Mouse (Mus musculus): ENCODE results near the gene Srl. TPM values are rescaled to one million over a fixed set of nuclear protein-coding genes. Genes with fewer than 3 reads are reported as not detected.

Gene Srl
- polyA plus RNA-seq, 1 experiment from 2014 or later = 5.3 TPM

GRCm38 (mm10) chr16:4464529-4465089 lies 77.0 kb downstream of the Srl start:
- H3K4me1 ChIP-seq (replicated peaks) = peaks cover 5% of the 10 kb centered on the region; the same call in 1 of the 2 replicates
- WGBS (ENCODE audit: insufficient replicate concordance) = 45% methylated on average over 9 of the region's 9 CpGs
- H3K27me3 ChIP-seq = no peaks in the 10 kb centered on the region
- no peak for ATAC-seq (ENCODE audit: insufficient read depth)
- no peaks in the 10 kb centered on the region for H3K36me3 ChIP-seq (replicated peaks)
- no peak overlapping the region for H3K4me3 ChIP-seq (replicated peaks)
- no peak overlapping the region for H3K4me2 ChIP-seq
- no peak overlapping the region for H3K27ac ChIP-seq (replicated peaks)
- H3K9me3 ChIP-seq (replicated peaks) = no peaks in the 10 kb centered on the region
- H3K9ac ChIP-seq = no peak overlapping the region

GRCm38 (mm10) chr16:4457927-4458326 lies 83.7 kb downstream of the Srl start:
- no peak overlapping the region for H3K4me3 ChIP-seq (replicated peaks)
- ATAC-seq (ENCODE audit: insufficient read depth) = no peak
- no peak overlapping the region for H3K9ac ChIP-seq
- H3K4me2 ChIP-seq = no peak overlapping the region
- 43% methylated on average over 3 of the region's 3 CpGs for WGBS (ENCODE audit: insufficient replicate concordance)
- H3K9me3 ChIP-seq (replicated peaks) = no peaks in the 10 kb centered on the region
- no peaks in the 10 kb centered on the region for H3K4me1 ChIP-seq (replicated peaks)
- no peak overlapping the region for H3K27ac ChIP-seq (replicated peaks)
- no peaks in the 10 kb centered on the region for H3K36me3 ChIP-seq (replicated peaks)
- H3K27me3 ChIP-seq = peaks cover 8% of the 10 kb centered on the region

GRCm38 (mm10) chr16:4456391-4456790 lies 85.2 kb downstream of the Srl start:
- peaks cover 8% of the 10 kb centered on the region for H3K27me3 ChIP-seq
- no peak overlapping the region for H3K9ac ChIP-seq
- H3K4me1 ChIP-seq (replicated peaks) = no peaks in the 10 kb centered on the region
- no peaks in the 10 kb centered on the region for H3K36me3 ChIP-seq (replicated peaks)
- H3K27ac ChIP-seq (replicated peaks) = no peak overlapping the region
- H3K9me3 ChIP-seq (replicated peaks) = no peaks in the 10 kb centered on the region
- WGBS (ENCODE audit: insufficient replicate concordance) = 60% methylated on average over 5 of the region's 5 CpGs
- H3K4me3 ChIP-seq (replicated peaks) = no peak overlapping the region
- H3K4me2 ChIP-seq = no peak overlapping the region
- no peak for ATAC-seq (ENCODE audit: insufficient read depth)

GRCm38 (mm10) chr16:4455693-4456092 lies 85.9 kb downstream of the Srl start:
- no peak for ATAC-seq (ENCODE audit: insufficient read depth)
- Histone ChIP-seq H3K4me2 (no peak overlapping the region), H3K27ac (replicated peaks) (no peak overlapping the region), H3K4me3 (replicated peaks) (no peak overlapping the region), H3K36me3 (replicated peaks) (no peaks in the 10 kb centered on the region), H3K27me3 (peaks cover 8% of the 10 kb centered on the region), H3K9ac (no peak overlapping the region), H3K4me1 (replicated peaks) (no peaks in the 10 kb centered on the region), H3K9me3 (replicated peaks) (no peaks in the 10 kb centered on the region)
- 38% methylated on average over 4 of the region's 4 CpGs for WGBS (ENCODE audit: insufficient replicate concordance)

GRCm38 (mm10) chr16:4454563-4454962 lies 87.1 kb downstream of the Srl start:
- WGBS (ENCODE audit: insufficient replicate concordance) = 66% methylated on average over 7 of the region's 7 CpGs
- no peak overlapping the region for H3K27ac ChIP-seq (replicated peaks)
- no peak for ATAC-seq (ENCODE audit: insufficient read depth)

GRCm38 (mm10) chr16:4449418-4449817 lies 92.2 kb downstream of the Srl start:
- H3K36me3 ChIP-seq (replicated peaks) = no peaks in the 10 kb centered on the region
- no peak for ATAC-seq (ENCODE audit: insufficient read depth)
- H3K27me3 ChIP-seq = 0 out of 2 replicates have a peak, but pooled peaks cover 13% of the 10 kb centered on the region
- WGBS (ENCODE audit: insufficient replicate concordance) = 67% methylated on average over 6 of the region's 6 CpGs
- H3K9ac ChIP-seq = no peak overlapping the region
- H3K4me1 ChIP-seq (replicated peaks) = no peaks in the 10 kb centered on the region
- no peaks in the 10 kb centered on the region for H3K9me3 ChIP-seq (replicated peaks)
- H3K4me2 ChIP-seq = no peak overlapping the region
- no peak overlapping the region for H3K27ac ChIP-seq (replicated peaks)
- H3K4me3 ChIP-seq (replicated peaks) = no peak overlapping the region

More at GRCm38 (mm10) chr16:4454563-4454962, 87.1 kb downstream of the Srl start:
- Histone ChIP-seq H3K9me3 (replicated peaks) (no peaks in the 10 kb centered on the region), H3K4me3 (replicated peaks) (no peak overlapping the region), H3K27me3 (peaks cover 11% of the 10 kb centered on the region), H3K9ac (no peak overlapping the region), H3K36me3 (replicated peaks) (no peaks in the 10 kb centered on the region), H3K4me2 (no peak overlapping the region), H3K4me1 (replicated peaks) (no peaks in the 10 kb centered on the region)

GRCm38 (mm10) chr16:4448235-4448634 lies 93.4 kb downstream of the Srl start:
- 50% methylated on average over 9 of the region's 9 CpGs for WGBS (ENCODE audit: insufficient replicate concordance)
- Histone ChIP-seq H3K27me3 (0 out of 2 replicates have a peak, but pooled peaks cover 7% of the 10 kb centered on the region), H3K27ac (replicated peaks) (no peak overlapping the region), H3K4me1 (replicated peaks) (no peaks in the 10 kb centered on the region), H3K9ac (no peak overlapping the region), H3K36me3 (replicated peaks) (no peaks in the 10 kb centered on the region), H3K9me3 (replicated peaks) (no peaks in the 10 kb centered on the region), H3K4me3 (replicated peaks) (no peak overlapping the region), H3K4me2 (no peak overlapping the region)
- ATAC-seq (ENCODE audit: insufficient read depth) = no peak

GRCm38 (mm10) chr16:4446395-4446794 lies 95.2 kb downstream of the Srl start:
- H3K27me3 ChIP-seq = 0 out of 2 replicates have a peak, but pooled peaks cover 7% of the 10 kb centered on the region
- WGBS (ENCODE audit: insufficient replicate concordance) = 39% methylated on average over 4 of the region's 4 CpGs
- no peak overlapping the region for H3K27ac ChIP-seq (replicated peaks)
- no peaks in the 10 kb centered on the region for H3K4me1 ChIP-seq (replicated peaks)
- no peak overlapping the region for H3K4me2 ChIP-seq
- ATAC-seq (ENCODE audit: insufficient read depth) = no peak
- H3K4me3 ChIP-seq (replicated peaks) = no peak overlapping the region
- no peak overlapping the region for H3K9ac ChIP-seq
- H3K36me3 ChIP-seq (replicated peaks) = no peaks in the 10 kb centered on the region
- H3K9me3 ChIP-seq (replicated peaks) = no peaks in the 10 kb centered on the region

- no peak for ATAC-seq (ENCODE audit: insufficient read depth)
- Histone ChIP-seq H3K4me1 (replicated peaks) (no peaks in the 10 kb centered on the region), H3K9ac (no peak overlapping the region), H3K27me3 (0 out of 2 replicates have a peak, but pooled peaks cover 4% of the 10 kb centered on the region), H3K9me3 (replicated peaks) (no peaks in the 10 kb centered on the region), H3K4me2 (no peak overlapping the region), H3K36me3 (replicated peaks) (no peaks in the 10 kb centered on the region), H3K27ac (replicated peaks) (no peak overlapping the region), H3K4me3 (replicated peaks) (no peak overlapping the region)
- 66% methylated on average over 1 of the region's 1 CpGs for WGBS (ENCODE audit: insufficient replicate concordance)
Measured at GRCm38 (mm10) chr16:4444378-4444777, 97.2 kb downstream of the Srl start.

GRCm38 (mm10) chr16:4439302-4440066 lies 102.1 kb downstream of the Srl start:
- no peaks in the 10 kb centered on the region for H3K4me1 ChIP-seq (replicated peaks)
- no peak overlapping the region for H3K4me2 ChIP-seq
- no peaks in the 10 kb centered on the region for H3K36me3 ChIP-seq (replicated peaks)
- H3K9me3 ChIP-seq (replicated peaks) = no peaks in the 10 kb centered on the region
- ATAC-seq (ENCODE audit: insufficient read depth) = no peak
- 60% methylated on average over 10 of the region's 10 CpGs for WGBS (ENCODE audit: insufficient replicate concordance)
- no peak overlapping the region for H3K4me3 ChIP-seq (replicated peaks)
- no peak overlapping the region for H3K27ac ChIP-seq (replicated peaks)
- H3K27me3 ChIP-seq = 0 out of 2 replicates have a peak, but pooled peaks cover 5% of the 10 kb centered on the region
- H3K9ac ChIP-seq = no peak overlapping the region

- no peak for ATAC-seq (ENCODE audit: insufficient read depth)
- Histone ChIP-seq H3K4me1 (replicated peaks) (no peaks in the 10 kb centered on the region), H3K36me3 (replicated peaks) (no peaks in the 10 kb centered on the region)
Measured at GRCm38 (mm10) chr16:4436738-4437137, 104.9 kb downstream of the Srl start.

More at GRCm38 (mm10) chr16:4436738-4437137, 104.9 kb downstream of the Srl start:
- Histone ChIP-seq H3K9me3 (replicated peaks) (no peaks in the 10 kb centered on the region), H3K4me3 (replicated peaks) (no peak overlapping the region), H3K27ac (replicated peaks) (no peak overlapping the region), H3K27me3 (0 out of 2 replicates have a peak, but pooled peaks cover 5% of the 10 kb centered on the region), H3K9ac (no peak overlapping the region), H3K4me2 (no peak overlapping the region)
- 21% methylated on average over 4 of the region's 4 CpGs for WGBS (ENCODE audit: insufficient replicate concordance)

All from liver, embryonic 15.5 days (tissue).